Mouse (Mus musculus) left cerebral cortex, adult 2 months (tissue): ENCODE measurements around the gene Nip7. TPM values are rescaled to one million over a fixed set of nuclear protein-coding genes. Genes with fewer than 3 reads are reported as not detected.
A peak's percentile ranks its signal among the peaks of the same experiment; 100 is the strongest.
"Not testable (repeated sequence)": the region's sequence is repeated elsewhere in the genome, so short reads cannot be mapped to it uniquely, and the experiment has no call there.

Source experiments
- DNase-seq, 2 experiments: peaks; one replicate each; pipeline ENCODE4 v3.0.0; 2021 to 2022; ENCODE audit warnings: low spot score in 2 of 2, mixed read lengths in 1 of 2; ENCODE audit errors: extremely low spot score in 1 of 2
- H3K27ac ChIP-seq: fragments of 200-600 bp; 2 replicates; pipeline ENCODE4 v1.8.1; 2022
- H3K4me3 ChIP-seq: fragments of 200-600 bp; 2 replicates; pipeline ENCODE4 v1.8.1; 2022
- CTCF ChIP-seq: fragments of 200-600 bp; IDR thresholded peaks from 2 replicates; pipeline ENCODE4 v1.8.1; 2022; ENCODE audit warnings: antibody characterized with exemption, mild to moderate bottlenecking, moderate library complexity
- intact Hi-C: fragments of 180-260 bp; cut with DNase I; formaldehyde crosslinking; loops from one replicate; pipeline ENCODE4 v1.15.1; 2025
- long read RNA-seq, 2 experiments: library from polyadenylated mRNA; stranded (forward); transcript quantifications; one replicate each; pipeline ENCODE4 v2.0.0; 2021; ENCODE audit warnings: borderline mapping rate in 2 of 2
- total RNA-seq, 2 experiments: library from RNA; stranded (reverse); gene quantifications; 2 replicates each; pipeline ENCODE4 v1.2.3; 2021

Gene Nip7
- total RNA-seq: 10 to 100 TPM; 40.9 to 42.4 TPM
- long read RNA-seq, experiment 1, transcript Nip7-201 (5 exons, 3,036 nt): major isoform, 10 of 18 reads
- long read RNA-seq, experiment 1, partial matches to known transcripts: 2 of 18 reads
- long read RNA-seq, experiment 1, other reads (novel, unspliced or antisense): 6 of 18 reads
- long read RNA-seq, experiment 2, partial matches to known transcripts: 1 of 6 reads
- long read RNA-seq, experiment 2, other reads (novel, unspliced or antisense): 1 of 6 reads

GRCm38 (mm10) chr8:107056076-107056972, at the start of gene Nip7, which contains the start of gene Cog8:
Gene Nip7, plus strand, starts transcription at chr8:107056877.
Gene Cog8, minus strand, starts transcription at chr8:107056689.
- Histone ChIP-seq H3K4me3 (peak within 1 kb of the TSS; percentile 71), H3K27ac (peak within 1 kb of the TSS; percentile 89)
- intact Hi-C loops: loop anchor here (1.0 kb wide), 1 partner anchor 163 kb away; the partner anchor contains the start of gene Utp4
- DNase-seq: peak; percentile 95 to 96
- no peak for TF ChIP-seq CTCF

- intact Hi-C loops: no loop called here
- peak in 1 of 2 experiments; percentile 23 for DNase-seq
- TF ChIP-seq CTCF: no peak
- no peak overlapping the region for H3K4me3 ChIP-seq
- peak overlapping the region; percentile 55; the same call in 1 of the 2 replicates for H3K27ac ChIP-seq
Measured at GRCm38 (mm10) chr8:107007795-107008194, 48.9 kb upstream of the Nip7 start.

- H3K4me3 ChIP-seq: no peak overlapping the region
- TF ChIP-seq CTCF: no peak
- DNase-seq: no peak
- H3K27ac ChIP-seq: no peak overlapping the region
- intact Hi-C loops: no loop called here
Measured at GRCm38 (mm10) chr8:107012666-107013065, 44.0 kb upstream of the Nip7 start.

GRCm38 (mm10) chr8:107014915-107015314, 41.8 kb upstream of the Nip7 start:
- DNase-seq: no peak
- no peak for TF ChIP-seq CTCF
- intact Hi-C loops: no loop called here
- Histone ChIP-seq H3K4me3 (no peak overlapping the region), H3K27ac (no peak overlapping the region)

- H3K4me3 ChIP-seq: no peak overlapping the region
- no peak for TF ChIP-seq CTCF
- DNase-seq: no peak
- no peak overlapping the region for H3K27ac ChIP-seq
- intact Hi-C loops: no loop called here
Measured at GRCm38 (mm10) chr8:107023479-107023878, 33.2 kb upstream of the Nip7 start.

- no peak overlapping the region for H3K27ac ChIP-seq
- no peak for DNase-seq
- TF ChIP-seq CTCF: no peak
- intact Hi-C loops: no loop called here
- no peak overlapping the region for H3K4me3 ChIP-seq
Measured at GRCm38 (mm10) chr8:107029310-107029709, 27.4 kb upstream of the Nip7 start.

- intact Hi-C loops: no loop called here
- no peak for TF ChIP-seq CTCF
- no peak for DNase-seq
- H3K27ac ChIP-seq: no peak overlapping the region
- no peak overlapping the region for H3K4me3 ChIP-seq
Measured at GRCm38 (mm10) chr8:107030058-107030457, 26.6 kb upstream of the Nip7 start.

GRCm38 (mm10) chr8:107030650-107031576, 25.8 kb upstream of the Nip7 start, which contains the start of gene Vps4a:
Gene Vps4a, plus strand, starts transcription at chr8:107031222.
- peak; percentile 95 to 98 for DNase-seq
- Histone ChIP-seq H3K4me3 (peak within 1 kb of the TSS; percentile 94), H3K27ac (peak within 1 kb of the TSS; percentile 79)
- intact Hi-C loops: no loop called here
- TF ChIP-seq CTCF: peak; percentile 97

- peak overlapping the region; percentile 94 for H3K4me3 ChIP-seq
- intact Hi-C loops: no loop called here
- peak overlapping the region; percentile 79 for H3K27ac ChIP-seq
- DNase-seq: no peak
- no peak for TF ChIP-seq CTCF
Measured at GRCm38 (mm10) chr8:107031577-107032090, 25.0 kb upstream of the Nip7 start.

GRCm38 (mm10) chr8:107033609-107034008, 23.1 kb upstream of the Nip7 start:
- H3K4me3 ChIP-seq, intact Hi-C loops: not testable (repeated sequence)

GRCm38 (mm10) chr8:107035641-107036040, 21.0 kb upstream of the Nip7 start:
- intact Hi-C loops: no loop called here
- no peak overlapping the region for H3K27ac ChIP-seq
- TF ChIP-seq CTCF: no peak

More at GRCm38 (mm10) chr8:107033609-107034008, 23.1 kb upstream of the Nip7 start:
- not testable (repeated sequence) for DNase-seq, H3K27ac ChIP-seq

More at GRCm38 (mm10) chr8:107035641-107036040, 21.0 kb upstream of the Nip7 start:
- no peak for DNase-seq
- H3K4me3 ChIP-seq: no peak overlapping the region
